Mouse (Mus musculus) heart, embryonic 13.5 days (tissue): ENCODE data around the gene Tspan31. TPM values are rescaled to one million over a fixed set of nuclear protein-coding genes. Genes with fewer than 3 reads are reported as not detected.

Source experiments
- ATAC-seq: fragments of 200-750 bp; cut with Nextera tagmentation; 2 replicates; pipeline ENCODE4 v1.8.0; 2017; ENCODE audit warnings: moderate TSS enrichment; ENCODE audit not compliant: insufficient number of reproducible peaks, low FRiP score, low TSS enrichment; ENCODE audit errors: extremely low read depth
- H3K27ac ChIP-seq: fragments of 300-500 bp; sonication (generic); replicated peaks from 2 replicates; pipeline ENCODE4 v1.5.1; 2015; ENCODE audit warnings: moderate library complexity, mild to moderate bottlenecking, inconsistent platforms
- H3K27me3 ChIP-seq: fragments of 300-500 bp; sonication (generic); replicated peaks from 2 replicates; pipeline ENCODE4 v1.6.1; 2015; ENCODE audit warnings: mild to moderate bottlenecking, inconsistent platforms
- H3K36me3 ChIP-seq: fragments of 300-500 bp; sonication (generic); 2 replicates; pipeline ENCODE4 v1.6.1; 2015; ENCODE audit warnings: mild to moderate bottlenecking, inconsistent platforms
- H3K4me1 ChIP-seq: fragments of 300-500 bp; sonication (generic); 2 replicates; pipeline ENCODE4 v1.6.1; 2015; ENCODE audit warnings: inconsistent platforms
- H3K4me2 ChIP-seq: fragments of 300-500 bp; sonication (generic); 2 replicates; pipeline ENCODE4 v1.6.1; 2015; ENCODE audit warnings: inconsistent platforms, mild to moderate bottlenecking, moderate library complexity
- H3K4me3 ChIP-seq: fragments of 300-500 bp; sonication (generic); 2 replicates; pipeline ENCODE4 v1.5.1; 2015; ENCODE audit warnings: moderate library complexity, mild to moderate bottlenecking, inconsistent platforms
- H3K9ac ChIP-seq: fragments of 300-500 bp; sonication (generic); 2 replicates; pipeline ENCODE4 v1.6.1; 2015; ENCODE audit warnings: inconsistent platforms, mild to moderate bottlenecking, moderate library complexity
- H3K9me3 ChIP-seq: fragments of 300-500 bp; sonication (generic); 2 replicates; pipeline ENCODE4 v1.6.1; 2016; ENCODE audit warnings: inconsistent platforms
- WGBS: fragments of 180-500 bp; shearing (Covaris S2); methylation state at CpG from one replicate; pipeline ENCODE4 v1.1.7; 2015; ENCODE audit warnings: mixed read lengths; 5-methylcytosine and 5-hydroxymethylcytosine counted together
- polyA plus RNA-seq: library from polyadenylated mRNA; unstranded; fragments of >200 nt; fragmentation: Nextera tagmentation; extraction: Ambion mirVana; gene quantifications from 2 replicates; pipeline ENCODE4 v1.2.1, GENCODE M21; 2015

The Tspan31 gene
- polyA plus RNA-seq, 1 experiment from 2014 or later: 110 TPM

- Histone ChIP-seq H3K4me2 (peak overlapping the region; percentile 61), H3K36me3 (no peaks in the 10 kb centered on the region), H3K4me1 (peaks cover 40% of the 10 kb centered on the region), H3K9ac (no peak overlapping the region), H3K9me3 (no peaks in the 10 kb centered on the region), H3K4me3 (no peak overlapping the region), H3K27ac (no peak overlapping the region), H3K27me3 (peaks cover 96% of the 10 kb centered on the region)
- no peak for ATAC-seq
- WGBS: 31% methylated on average over 8 of the region's 8 CpGs
These were observed 12.0 kb upstream of the Tspan31 start for GRCm38 (mm10) chr10:127081996-127082620.

- 2% methylated on average over 48 of the region's 48 CpGs for WGBS
- no peak for ATAC-seq
- H3K4me1 ChIP-seq: peaks cover 40% of the 10 kb centered on the region
These were observed 11.1 kb upstream of the Tspan31 start for GRCm38 (mm10) chr10:127080901-127081780.

GRCm38 (mm10) chr10:127079665-127080391 lies 9.8 kb upstream of the Tspan31 start:
- H3K36me3 ChIP-seq: no peaks in the 10 kb centered on the region
- no peak for ATAC-seq
- no peak overlapping the region for H3K27ac ChIP-seq
- peak overlapping the region; percentile 53 for H3K4me3 ChIP-seq
- no peaks in the 10 kb centered on the region for H3K9me3 ChIP-seq
- H3K4me1 ChIP-seq: peaks cover 40% of the 10 kb centered on the region
- H3K9ac ChIP-seq: peak overlapping the region; percentile 69
- WGBS: 4% methylated on average over 65 of the region's 70 CpGs
- peak overlapping the region; percentile 76 for H3K4me2 ChIP-seq
- peaks cover 100% of the 10 kb centered on the region for H3K27me3 ChIP-seq

More at GRCm38 (mm10) chr10:127080901-127081780, 11.1 kb upstream of the Tspan31 start:
- Histone ChIP-seq H3K4me3 (peak overlapping the region; percentile 39), H3K4me2 (peak overlapping the region; percentile 61), H3K9me3 (no peaks in the 10 kb centered on the region), H3K27me3 (peaks cover 96% of the 10 kb centered on the region), H3K27ac (no peak overlapping the region), H3K36me3 (no peaks in the 10 kb centered on the region), H3K9ac (peak overlapping the region; percentile 15; the same call in 1 of the 2 replicates)

- no peaks in the 10 kb centered on the region for H3K9me3 ChIP-seq
- H3K27me3 ChIP-seq: peaks cover 93% of the 10 kb centered on the region
- peaks cover 40% of the 10 kb centered on the region for H3K4me1 ChIP-seq
- H3K4me3 ChIP-seq: peak overlapping the region; percentile 53
- H3K36me3 ChIP-seq: no peaks in the 10 kb centered on the region
- peak overlapping the region; percentile 69 for H3K9ac ChIP-seq
- no peak overlapping the region for H3K27ac ChIP-seq
- H3K4me2 ChIP-seq: peak overlapping the region; percentile 76
- 1% methylated on average over 32 of the region's 49 CpGs for WGBS
- no peak for ATAC-seq
These were observed 8.9 kb upstream of the Tspan31 start for GRCm38 (mm10) chr10:127078677-127079575.

GRCm38 (mm10) chr10:127078001-127078676 lies 8.1 kb upstream of the Tspan31 start:
- no peaks in the 10 kb centered on the region for H3K36me3 ChIP-seq
- no peak overlapping the region for H3K9ac ChIP-seq
- peaks cover 90% of the 10 kb centered on the region for H3K27me3 ChIP-seq
- H3K27ac ChIP-seq: no peak overlapping the region
- no peak for ATAC-seq
- peak overlapping the region; percentile 76 for H3K4me2 ChIP-seq
- peak overlapping the region; percentile 53 for H3K4me3 ChIP-seq
- H3K4me1 ChIP-seq: peaks cover 40% of the 10 kb centered on the region
- 8% methylated on average over 12 of the region's 12 CpGs for WGBS
- H3K9me3 ChIP-seq: no peaks in the 10 kb centered on the region

- Histone ChIP-seq H3K36me3 (no peaks in the 10 kb centered on the region), H3K27me3 (peaks cover 83% of the 10 kb centered on the region), H3K4me3 (no peak overlapping the region), H3K4me2 (no peak overlapping the region), H3K4me1 (peaks cover 40% of the 10 kb centered on the region), H3K9ac (no peak overlapping the region), H3K9me3 (no peaks in the 10 kb centered on the region), H3K27ac (no peak overlapping the region)
- 9% methylated on average over 10 of the region's 10 CpGs for WGBS
- ATAC-seq: no peak
These were observed 7.5 kb upstream of the Tspan31 start for GRCm38 (mm10) chr10:127077515-127077914.

- Histone ChIP-seq H3K27me3 (peaks cover 69% of the 10 kb centered on the region), H3K36me3 (no peaks in the 10 kb centered on the region), H3K27ac (no peak overlapping the region), H3K9me3 (no peaks in the 10 kb centered on the region), H3K4me3 (no peak overlapping the region), H3K4me2 (no peak overlapping the region), H3K9ac (no peak overlapping the region), H3K4me1 (peaks cover 32% of the 10 kb centered on the region)
- ATAC-seq: no peak
- 30% methylated on average over 4 of the region's 4 CpGs for WGBS
These were observed 6.0 kb upstream of the Tspan31 start for GRCm38 (mm10) chr10:127076082-127076481.

GRCm38 (mm10) chr10:127075651-127076050 lies 5.6 kb upstream of the Tspan31 start:
- H3K9me3 ChIP-seq: no peaks in the 10 kb centered on the region
- H3K27ac ChIP-seq: no peak overlapping the region
- H3K4me2 ChIP-seq: no peak overlapping the region
- H3K27me3 ChIP-seq: peaks cover 65% of the 10 kb centered on the region
- no peak for ATAC-seq
- no peaks in the 10 kb centered on the region for H3K36me3 ChIP-seq
- H3K4me1 ChIP-seq: peaks cover 31% of the 10 kb centered on the region
- no peak overlapping the region for H3K9ac ChIP-seq
- no peak overlapping the region for H3K4me3 ChIP-seq
- WGBS: 60% methylated on average over 8 of the region's 8 CpGs

- H3K4me3 ChIP-seq: no peak within 1 kb of the TSS
These were observed 5.0 kb upstream of the Tspan31 start, which contains the start of gene Agap2 for GRCm38 (mm10) chr10:127075080-127075479. TSS of gene Agap2 (plus strand) at chr10:127075284.

GRCm38 (mm10) chr10:127073981-127074380 lies 3.9 kb upstream of the Tspan31 start:
- ATAC-seq: no peak
- 84% methylated on average over 1 of the region's 1 CpGs for WGBS

More at GRCm38 (mm10) chr10:127075080-127075479, 5.0 kb upstream of the Tspan31 start, which contains the start of gene Agap2:
- ATAC-seq: no peak
- Histone ChIP-seq H3K9me3 (no peaks in the 10 kb centered on the region), H3K27me3 (peaks cover 59% of the 10 kb centered on the region), H3K36me3 (no peaks in the 10 kb centered on the region), H3K4me1 (peaks cover 27% of the 10 kb centered on the region), H3K4me2 (no peak within 1 kb of the TSS), H3K9ac (no peak within 1 kb of the TSS), H3K27ac (no peak within 1 kb of the TSS)
- 53% methylated on average over 9 of the region's 9 CpGs for WGBS

More at GRCm38 (mm10) chr10:127073981-127074380, 3.9 kb upstream of the Tspan31 start:
- H3K27ac ChIP-seq: no peak overlapping the region
- peaks cover 22% of the 10 kb centered on the region for H3K4me1 ChIP-seq
- H3K36me3 ChIP-seq: no peaks in the 10 kb centered on the region
- peaks cover 48% of the 10 kb centered on the region for H3K27me3 ChIP-seq
- no peaks in the 10 kb centered on the region for H3K9me3 ChIP-seq
- H3K4me3 ChIP-seq: no peak overlapping the region
- no peak overlapping the region for H3K4me2 ChIP-seq
- H3K9ac ChIP-seq: no peak overlapping the region
